Mouse (Mus musculus) hindbrain, embryonic 11.5 days (tissue): ENCODE measurements at regions not wholly inside any gene's neighbourhood (a gene's known extent, or its start where the extent isn't known, plus 50 kb on each side); places are given as distances from the start of the nearest gene placed in this dataset.
A peak's percentile ranks its signal among the peaks of the same experiment; 100 is the strongest.

Experiments
- ATAC-seq: fragments of 200-750 bp; cut with Nextera tagmentation; 2 replicates; pipeline ENCODE4 v1.8.0; 2017; ENCODE audit warnings: mild to moderate bottlenecking, moderate TSS enrichment, moderate library complexity; ENCODE audit not compliant: low FRiP score
- DNase-seq: peaks from one replicate; pipeline ENCODE4 v3.0.0-alpha.2; 2015; ENCODE audit warnings: low spot score
- H3K27ac ChIP-seq: fragments of 300-500 bp; sonication (generic); 2 replicates; pipeline ENCODE4 v1.5.1; 2014; ENCODE audit warnings: mild to moderate bottlenecking, low read depth, low read length
- H3K27me3 ChIP-seq: fragments of 300-500 bp; sonication (generic); 2 replicates; pipeline ENCODE4 v1.6.1; 2014; ENCODE audit warnings: mild to moderate bottlenecking, low read length, moderate library complexity, mixed read lengths; ENCODE audit not compliant: control insufficient read depth, insufficient read depth
- H3K36me3 ChIP-seq: fragments of 300-500 bp; sonication (generic); 2 replicates; pipeline ENCODE4 v1.6.1; 2014; ENCODE audit warnings: mild to moderate bottlenecking, low read length, moderate library complexity, mixed read lengths; ENCODE audit not compliant: control insufficient read depth, insufficient read depth
- H3K4me1 ChIP-seq: fragments of 300-500 bp; sonication (generic); replicated peaks from 2 replicates; pipeline ENCODE4 v1.6.1; 2014; ENCODE audit warnings: low read length, mixed read lengths; ENCODE audit not compliant: control insufficient read depth, insufficient read depth
- H3K4me2 ChIP-seq: fragments of 300-500 bp; sonication (generic); replicated peaks from 2 replicates; pipeline ENCODE4 v1.6.1; 2014; ENCODE audit warnings: mild to moderate bottlenecking, low read depth, low read length
- H3K4me3 ChIP-seq: fragments of 300-500 bp; sonication (generic); 2 replicates; pipeline ENCODE4 v1.5.1; 2014; ENCODE audit warnings: low read depth, low read length
- H3K9ac ChIP-seq: fragments of 300-500 bp; sonication (generic); 2 replicates; pipeline ENCODE4 v1.6.1; 2014; ENCODE audit warnings: low read depth, low read length
- H3K9me3 ChIP-seq: fragments of 300-500 bp; sonication (generic); 2 replicates; pipeline ENCODE4 v1.6.1; 2016; ENCODE audit warnings: low read length; ENCODE audit not compliant: control insufficient read depth
- WGBS: fragments of 180-500 bp; shearing (Covaris S2); extraction: QIAGEN DNeasy Blood & Tissue Kit; methylation state at CpG from one replicate; pipeline ENCODE4 v1.1.7; 2014; 5-methylcytosine and 5-hydroxymethylcytosine counted together

GRCm38 (mm10) chr2:56083226-56083625 lies 647.5 kb downstream of the Kcnj3 start:
- H3K9me3 ChIP-seq, result no peaks in the 10 kb centered on the region
- 36% methylated on average over 1 of the region's 1 CpGs for WGBS
- no peaks in the 10 kb centered on the region for H3K27me3 ChIP-seq
- no peak overlapping the region for H3K27ac ChIP-seq
- H3K4me1 ChIP-seq, result no peaks in the 10 kb centered on the region
- no peak overlapping the region for H3K4me3 ChIP-seq
- no peak overlapping the region for H3K9ac ChIP-seq
- no peak overlapping the region for H3K4me2 ChIP-seq
- no peak for DNase-seq
- no peak for ATAC-seq
- no peaks in the 10 kb centered on the region for H3K36me3 ChIP-seq

- WGBS, result 62% methylated on average over 3 of the region's 3 CpGs
- Histone ChIP-seq H3K4me2 (no peak overlapping the region), H3K36me3 (no peaks in the 10 kb centered on the region), H3K27me3 (no peaks in the 10 kb centered on the region), H3K9me3 (no peaks in the 10 kb centered on the region), H3K27ac (no peak overlapping the region), H3K9ac (no peak overlapping the region), H3K4me1 (no peaks in the 10 kb centered on the region), H3K4me3 (no peak overlapping the region)
- ATAC-seq, result no peak
- peak; percentile 62 for DNase-seq
Observed at GRCm38 (mm10) chr2:56109531-56109930, 673.8 kb downstream of the Kcnj3 start.

- ATAC-seq, result no peak
Observed at GRCm38 (mm10) chr2:56109975-56110374, 674.2 kb downstream of the Kcnj3 start.

GRCm38 (mm10) chr2:56114469-56114868 lies 678.7 kb downstream of the Kcnj3 start:
- H3K9me3 ChIP-seq, result no peaks in the 10 kb centered on the region
- H3K27me3 ChIP-seq, result no peaks in the 10 kb centered on the region
- no peaks in the 10 kb centered on the region for H3K4me1 ChIP-seq
- 29% methylated on average over 3 of the region's 3 CpGs for WGBS
- DNase-seq (peak; percentile 53), ATAC-seq (peak; percentile 87)
- H3K36me3 ChIP-seq, result no peaks in the 10 kb centered on the region
- H3K4me2 ChIP-seq, result no peak overlapping the region
- no peak overlapping the region for H3K27ac ChIP-seq
- no peak overlapping the region for H3K4me3 ChIP-seq
- H3K9ac ChIP-seq, result no peak overlapping the region

More at GRCm38 (mm10) chr2:56109975-56110374, 674.2 kb downstream of the Kcnj3 start:
- Histone ChIP-seq H3K4me3 (no peak overlapping the region), H3K9ac (no peak overlapping the region), H3K9me3 (no peaks in the 10 kb centered on the region), H3K27me3 (no peaks in the 10 kb centered on the region), H3K27ac (no peak overlapping the region), H3K4me1 (no peaks in the 10 kb centered on the region), H3K4me2 (no peak overlapping the region), H3K36me3 (no peaks in the 10 kb centered on the region)
- no peak for DNase-seq
- WGBS, result 82% methylated on average over 6 of the region's 6 CpGs

GRCm38 (mm10) chr2:56119368-56119767 lies 683.6 kb downstream of the Kcnj3 start:
- 0 out of 2 replicates have a peak, but pooled peaks have one; percentile 45 for ATAC-seq
- H3K4me2 ChIP-seq, result no peak overlapping the region
- H3K9me3 ChIP-seq, result no peaks in the 10 kb centered on the region
- no peaks in the 10 kb centered on the region for H3K27me3 ChIP-seq
- no peaks in the 10 kb centered on the region for H3K36me3 ChIP-seq
- H3K27ac ChIP-seq, result no peak overlapping the region
- H3K4me3 ChIP-seq, result no peak overlapping the region
- no peaks in the 10 kb centered on the region for H3K4me1 ChIP-seq
- DNase-seq, result peak; percentile 65
- no peak overlapping the region for H3K9ac ChIP-seq
- WGBS, result 30% methylated on average over 6 of the region's 6 CpGs

GRCm38 (mm10) chr2:56147107-56147615 lies 711.4 kb downstream of the Kcnj3 start:
- no peak for ATAC-seq
- DNase-seq, result no peak
- no peak overlapping the region for H3K9ac ChIP-seq
- no peaks in the 10 kb centered on the region for H3K36me3 ChIP-seq
- 76% methylated on average over 6 of the region's 6 CpGs for WGBS
- H3K27me3 ChIP-seq, result no peaks in the 10 kb centered on the region
- H3K9me3 ChIP-seq, result no peaks in the 10 kb centered on the region
- no peak overlapping the region for H3K4me3 ChIP-seq
- H3K4me1 ChIP-seq, result no peaks in the 10 kb centered on the region
- H3K4me2 ChIP-seq, result no peak overlapping the region
- no peak overlapping the region for H3K27ac ChIP-seq

GRCm38 (mm10) chr2:56196449-56196848 lies 760.7 kb downstream of the Kcnj3 start:
- no peak overlapping the region for H3K9ac ChIP-seq
- no peak overlapping the region for H3K27ac ChIP-seq
- ATAC-seq (no peak), DNase-seq (no peak)
- H3K4me3 ChIP-seq, result no peak overlapping the region
- no peak overlapping the region for H3K4me2 ChIP-seq
- no peaks in the 10 kb centered on the region for H3K4me1 ChIP-seq
- 82% methylated on average over 8 of the region's 8 CpGs for WGBS
- no peaks in the 10 kb centered on the region for H3K9me3 ChIP-seq
- no peaks in the 10 kb centered on the region for H3K36me3 ChIP-seq
- H3K27me3 ChIP-seq, result no peaks in the 10 kb centered on the region

- ATAC-seq, result 0 out of 2 replicates have a peak, but pooled peaks have one; percentile 35
- no peak overlapping the region for H3K9ac ChIP-seq
Observed at GRCm38 (mm10) chr2:56227476-56227875, 791.7 kb downstream of the Kcnj3 start.

GRCm38 (mm10) chr2:56233042-56233441 lies 797.3 kb downstream of the Kcnj3 start:
- H3K36me3 ChIP-seq, result no peaks in the 10 kb centered on the region
- H3K9me3 ChIP-seq, result no peaks in the 10 kb centered on the region
- no peak overlapping the region for H3K4me3 ChIP-seq
- H3K27ac ChIP-seq, result no peak overlapping the region
- WGBS, result 88% methylated on average over 1 of the region's 1 CpGs
- no peaks in the 10 kb centered on the region for H3K27me3 ChIP-seq
- ATAC-seq, result no peak
- H3K4me1 ChIP-seq, result no peaks in the 10 kb centered on the region
- H3K9ac ChIP-seq, result no peak overlapping the region
- no peak for DNase-seq
- H3K4me2 ChIP-seq, result no peak overlapping the region

More at GRCm38 (mm10) chr2:56227476-56227875, 791.7 kb downstream of the Kcnj3 start:
- Histone ChIP-seq H3K27ac (no peak overlapping the region), H3K27me3 (no peaks in the 10 kb centered on the region), H3K4me3 (no peak overlapping the region), H3K36me3 (no peaks in the 10 kb centered on the region), H3K4me1 (no peaks in the 10 kb centered on the region), H3K4me2 (no peak overlapping the region), H3K9me3 (no peaks in the 10 kb centered on the region)
- no peak for DNase-seq
- 78% methylated on average over 7 of the region's 7 CpGs for WGBS
